Mouse (Mus musculus) thymus, adult 2 months (tissue): ENCODE results near the gene Surf1. TPM values are rescaled to one million over a fixed set of nuclear protein-coding genes. Genes with fewer than 3 reads are reported as not detected.

Source experiments
- DNase-seq: peaks from one replicate; pipeline ENCODE4 v3.0.0; 2021
- H3K27ac ChIP-seq: fragments of 200-500 bp; 2 replicates; pipeline ENCODE4 v1.5.1; 2012; ENCODE audit warnings: low read length, control low read depth; ENCODE audit not compliant: control insufficient read depth, insufficient read depth
- H3K27me3 ChIP-seq: fragments of 200-500 bp; 2 replicates; pipeline ENCODE4 v1.6.1; 2012; ENCODE audit warnings: mild to moderate bottlenecking, low read length, moderate library complexity, mixed read lengths; ENCODE audit not compliant: control insufficient read depth, insufficient read depth
- H3K36me3 ChIP-seq: fragments of 200-500 bp; 2 replicates; pipeline ENCODE4 v1.6.1; 2012; ENCODE audit warnings: mild to moderate bottlenecking, low read length, moderate library complexity; ENCODE audit not compliant: control insufficient read depth, insufficient read depth
- H3K4me1 ChIP-seq: fragments of 200-500 bp; replicated peaks from 2 replicates; pipeline ENCODE4 v1.6.1; 2012; ENCODE audit warnings: low read length; ENCODE audit not compliant: control insufficient read depth, insufficient read depth
- H3K4me3 ChIP-seq: fragments of 200-500 bp; 2 replicates; pipeline ENCODE4 v1.5.1; 2012; ENCODE audit warnings: mild to moderate bottlenecking, low read length, control low read depth, moderate library complexity; ENCODE audit not compliant: control insufficient read depth, insufficient read depth
- CTCF ChIP-seq: fragments of 200-500 bp; IDR thresholded peaks from 2 replicates; pipeline ENCODE4 v1.5.1; 2012; ENCODE audit warnings: mild to moderate bottlenecking, control low read depth, low read length, moderate library complexity, borderline replicate concordance; ENCODE audit not compliant: control insufficient read depth, poor library complexity, insufficient read depth; ENCODE audit errors: extremely low read depth
- POLR2A ChIP-seq: fragments of 200-500 bp; IDR thresholded peaks from 2 replicates; pipeline ENCODE4 v1.6.1; 2012; ENCODE audit warnings: mild to moderate bottlenecking, low read length, control low read depth, moderate library complexity; ENCODE audit not compliant: control insufficient read depth, poor library complexity, insufficient read depth; ENCODE audit errors: extremely low read depth
- WGBS: fragments of 180-500 bp; shearing (Covaris S2); methylation state at CpG from one replicate; pipeline ENCODE4 v1.1.7; 2018; 5-methylcytosine and 5-hydroxymethylcytosine counted together
- polyA plus RNA-seq: library from polyadenylated mRNA; depleted of rRNA; stranded (reverse); fragments of >200 nt; gene quantifications from 2 replicates; pipeline ENCODE4 v1.2.3, GENCODE M21; 2012

Surf1 gene
- polyA plus RNA-seq, 1 experiment, result 78.5 TPM

- Histone ChIP-seq H3K4me3 (no peak overlapping the region), H3K36me3 (peaks cover 17% of the 10 kb centered on the region), H3K27me3 (no peaks in the 10 kb centered on the region), H3K27ac (no peak overlapping the region), H3K4me1 (peaks cover 29% of the 10 kb centered on the region)
- WGBS, result 17% methylated on average over 1 of the region's 1 CpGs
- DNase-seq, result peak; percentile 79
- no peak for TF ChIP-seq CTCF
- no peak for TF ChIP-seq POLR2A
Observed at GRCm38 (mm10) chr2:26930390-26930789, 14.1 kb upstream of the Surf1 start.

- no peak overlapping the region for H3K4me3 ChIP-seq
- peaks cover 42% of the 10 kb centered on the region for H3K36me3 ChIP-seq
- H3K4me1 ChIP-seq, result peaks cover 14% of the 10 kb centered on the region
- no peak for DNase-seq
- no peaks in the 10 kb centered on the region for H3K27me3 ChIP-seq
- 93% methylated on average over 6 of the region's 6 CpGs for WGBS
- TF ChIP-seq CTCF (no peak), POLR2A (no peak)
- H3K27ac ChIP-seq, result no peak overlapping the region
Observed at GRCm38 (mm10) chr2:26927745-26928476, 11.6 kb upstream of the Surf1 start.

GRCm38 (mm10) chr2:26921784-26922183 is 5.5 kb upstream of the Surf1 start:
- H3K27ac ChIP-seq, result no peak overlapping the region
- TF ChIP-seq CTCF, result no peak
- no peak for TF ChIP-seq POLR2A
- WGBS, result 88% methylated on average over 9 of the region's 9 CpGs
- H3K36me3 ChIP-seq, result peaks cover 77% of the 10 kb centered on the region
- no peak for DNase-seq
- no peaks in the 10 kb centered on the region for H3K27me3 ChIP-seq
- peaks cover 12% of the 10 kb centered on the region for H3K4me1 ChIP-seq
- no peak overlapping the region for H3K4me3 ChIP-seq

- H3K4me3 ChIP-seq, result no peak overlapping the region
- WGBS, result 97% methylated on average over 6 of the region's 6 CpGs
- H3K4me1 ChIP-seq, result peaks cover 20% of the 10 kb centered on the region
- H3K36me3 ChIP-seq, result peaks cover 63% of the 10 kb centered on the region
- TF ChIP-seq POLR2A (no peak), CTCF (no peak)
- H3K27me3 ChIP-seq, result no peaks in the 10 kb centered on the region
- no peak overlapping the region for H3K27ac ChIP-seq
- DNase-seq, result no peak
Observed at GRCm38 (mm10) chr2:26920190-26920855, 4.0 kb upstream of the Surf1 start.

- Histone ChIP-seq H3K27ac (no peak overlapping the region), H3K27me3 (no peaks in the 10 kb centered on the region), H3K4me1 (peaks cover 23% of the 10 kb centered on the region), H3K36me3 (peaks cover 56% of the 10 kb centered on the region), H3K4me3 (no peak overlapping the region)
- TF ChIP-seq POLR2A (no peak), CTCF (no peak)
- 94% methylated on average over 3 of the region's 3 CpGs for WGBS
- DNase-seq, result no peak
Observed at GRCm38 (mm10) chr2:26919684-26920083, 3.4 kb upstream of the Surf1 start.

GRCm38 (mm10) chr2:26916738-26917137 is 408 bp upstream of the Surf1 start:
- peaks cover 30% of the 10 kb centered on the region for H3K4me1 ChIP-seq
- TF ChIP-seq CTCF (no peak), POLR2A (no peak)
- H3K27ac ChIP-seq, result no peak overlapping the region
- H3K36me3 ChIP-seq, result peaks cover 50% of the 10 kb centered on the region
- H3K27me3 ChIP-seq, result no peaks in the 10 kb centered on the region
- no peak for DNase-seq
- H3K4me3 ChIP-seq, result peak overlapping the region; percentile 86
- 4% methylated on average over 13 of the region's 13 CpGs for WGBS
